Comparison of ENCODE assay signal across 42 mouse cellular contexts in the genomic region with DNA sequence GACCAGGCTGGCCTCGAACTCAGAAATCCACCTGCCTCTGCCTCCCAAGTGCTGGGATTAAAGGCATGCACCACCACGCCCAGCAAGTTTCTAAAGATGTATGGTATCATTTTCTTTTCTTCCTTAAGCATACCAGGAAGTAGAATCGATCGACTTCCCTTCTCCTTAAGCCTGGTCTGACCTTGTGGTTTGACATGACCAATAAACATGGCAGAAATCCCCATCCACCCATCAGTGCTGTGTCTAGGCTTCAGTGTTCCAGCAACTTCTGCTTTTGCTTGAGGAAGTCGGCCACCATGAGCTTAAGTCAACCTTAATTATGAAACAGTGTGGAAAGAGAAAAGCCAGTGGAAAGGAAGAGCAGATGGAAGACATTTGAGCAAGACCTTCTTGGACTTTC. TPM values are rescaled to one million over a fixed set of nuclear protein-coding genes. Genes with fewer than 3 reads are reported as not detected.
DNase-seq lines count a peak whose midpoint lies in the region; ATAC-seq and TF ChIP-seq lines count a peak whose summit lies in the region.
"Had no signal": no experiment of that assay in that cellular context is flagged by ENCODE, and none has a peak within 500 bp of the region (broad histone marks: within the 10 kb centered on the region; RNA-seq: fewer than 3 reads in every experiment).

No protein-coding gene starts in this region.

- ATAC-seq in hematopoietic stem cell, adult 5-6 weeks (replicated peaks in 1 of 2; ENCODE audit: insufficient read depth in 1 of 2, low FRiP score in 2 of 2, low TSS enrichment in 1 of 2, low read depth in 1 of 2, poor library complexity in 2 of 2, severe bottlenecking in 2 of 2), result peak; percentile 80 to 92
- peak; percentile 93 for ATAC-seq in neutrophil, adult 5-6 weeks (ENCODE audit: extremely low read depth, insufficient number of reproducible peaks, low FRiP score, poor library complexity, severe bottlenecking)
- ATAC-seq: CD4-positive, CD25-positive, alpha-beta regulatory T cell, adult 4 months; forebrain, embryonic 13.5 days; inflammation-experienced regulatory T-cells, adult 6 months; Patski had no signal

- no peaks in the 10 kb centered on the region for H3K79me2 ChIP-seq in heart, adult 2 months (replicated peaks; ENCODE audit: control insufficient read depth, insufficient read depth, low read length)

- H3K4me1 ChIP-seq in heart, adult 2 months (ENCODE audit: control insufficient read depth, insufficient read depth, low read length), result no peaks in the 10 kb centered on the region
- H3K4me1 ChIP-seq: embryonic facial prominence, embryonic 10.5 days; embryonic facial prominence, embryonic 15.5 days; heart, embryonic 12.5 days; hindbrain, embryonic 10.5 days; hindbrain, embryonic 15.5 days; limb, embryonic 13.5 days; megakaryocyte, embryonic 14.5 days; midbrain, embryonic 12.5 days had no signal

- WGBS in heart, adult 2 months, result 80% methylated on average over 5 of the region's 5 CpGs

- no peak for TF ChIP-seq POLR2A in heart, adult 2 months (IDR thresholded peaks at IDR 0.05; ENCODE audit: insufficient read depth, low read depth, low read length)

- no peak overlapping the region for H3K4me3 ChIP-seq in heart, adult 2 months
- H3K4me3 ChIP-seq: embryonic facial prominence, embryonic 10.5 days; embryonic facial prominence, embryonic 15.5 days; forebrain, embryonic 13.5 days; heart, embryonic 12.5 days; hindbrain, embryonic 10.5 days; hindbrain, embryonic 15.5 days; layer of hippocampus, adult 2 months; limb, embryonic 13.5 days; megakaryocyte, embryonic 14.5 days; midbrain, embryonic 12.5 days had no signal

- H3K27ac ChIP-seq in heart, adult 2 months, result no peak overlapping the region
- H3K27ac ChIP-seq: embryonic facial prominence, embryonic 10.5 days; embryonic facial prominence, embryonic 15.5 days; forebrain, embryonic 13.5 days; hindbrain, embryonic 10.5 days; hindbrain, embryonic 15.5 days; layer of hippocampus, adult 2 months; limb, embryonic 13.5 days; midbrain, embryonic 12.5 days had no signal

- no peaks in the 10 kb centered on the region for H3K36me3 ChIP-seq in heart, adult 2 months (ENCODE audit: control insufficient read depth, insufficient read depth, low read length)
- H3K36me3 ChIP-seq: embryonic facial prominence, embryonic 10.5 days; embryonic facial prominence, embryonic 15.5 days; heart, embryonic 12.5 days; hindbrain, embryonic 10.5 days; hindbrain, embryonic 15.5 days; limb, embryonic 13.5 days; midbrain, embryonic 12.5 days had no signal

- no peak overlapping the region for H3K9ac ChIP-seq in heart, adult 2 months (ENCODE audit: low read depth, low read length)
- H3K9ac ChIP-seq: embryonic facial prominence, embryonic 15.5 days; forebrain, embryonic 13.5 days; heart, embryonic 12.5 days; hindbrain, embryonic 15.5 days; limb, embryonic 13.5 days; midbrain, embryonic 12.5 days had no signal

- TF ChIP-seq EP300 in heart, adult 2 months (IDR thresholded peaks at IDR 0.05; ENCODE audit: insufficient read depth, low read depth, low read length), result no peak

- DNase-seq in heart, adult 11 months, result peak; percentile 67
- no peak for DNase-seq in heart, adult 2 months
- DNase-seq in MEL-GATA-1-ER (ENCODE audit: extremely low read depth, low read depth), result peak; percentile 76
- DNase-seq in adrenal gland, postnatal 36 days, result no peak
- DNase-seq in heart, postnatal 14 days, result no peak
- DNase-seq in right cerebral cortex, adult 18-20 months, result no peak
- DNase-seq: adrenal gland, postnatal 10 days; cerebellum, adult 18-20 months; cerebellum, postnatal 14 days; gastrocnemius, postnatal 14 days; heart, adult 18-20 months; kidney, adult 11 months; kidney, postnatal 25 days; lung, postnatal 10 days; right cerebral cortex, postnatal 4 days; thymus, postnatal 4 days had no signal

- no peak for TF ChIP-seq CTCF in heart, adult 2 months (IDR thresholded peaks at IDR 0.05)

- intact Hi-C loops in heart, adult 2 months (cut with DNase I), result no loop called here
- intact Hi-C loops in heart, postnatal 14 days (cut with DNase I), result no loop called here

- H3K27me3 ChIP-seq in heart, adult 2 months (ENCODE audit: control insufficient read depth, insufficient read depth, low read length), result no peaks in the 10 kb centered on the region
- H3K27me3 ChIP-seq: embryonic facial prominence, embryonic 15.5 days; forebrain, embryonic 13.5 days; heart, embryonic 12.5 days; hindbrain, embryonic 15.5 days; limb, embryonic 13.5 days; midbrain, embryonic 12.5 days had no signal

RNA-seq across cellular contexts. Expression of a gene that starts 10.1 kb away (rescaled TPM):
- total RNA-seq in heart, adult 2 months (2021), result under 1 TPM; 0.05 to 0.18 TPM
- polyA plus RNA-seq in heart, adult 2 months (2012; rRNA removed), result 0.04 and 0.18 TPM in 2 replicates
- total RNA-seq in hematopoietic stem cell, adult 5-6 weeks (2017), result 0.20 TPM in 1 of 2 replicates, not detected in the other
- total RNA-seq in neutrophil, adult 5-6 weeks (2017), result not detected in 2 replicates
- under 1 TPM; 0.33 to 0.60 TPM for total RNA-seq in adrenal gland, postnatal 36 days (2021)
- under 1 TPM; 0.19 to 0.37 TPM for total RNA-seq in heart, postnatal 14 days (2021)
- polyA plus RNA-seq: CD4-positive, CD25-positive, alpha-beta regulatory T cell, adult 4 months; inflammation-experienced regulatory T-cells, adult 6 months; Patski had no signal

RNA-seq across cellular contexts. Expression of a gene that starts 19.4 kb away (rescaled TPM):
- 10 to 100 TPM; 23.0 to 27.6 TPM for total RNA-seq in heart, adult 2 months (2021)
- 9.0 and 19.7 TPM in 2 replicates for polyA plus RNA-seq in heart, adult 2 months (2012; rRNA removed)
- 10.3 and 11.0 TPM in 2 replicates for total RNA-seq in hematopoietic stem cell, adult 5-6 weeks (2017)
- total RNA-seq in neutrophil, adult 5-6 weeks (2017), result 5.4 and 6.3 TPM in 2 replicates
- 10 to 100 TPM; 11.4 to 13.7 TPM for total RNA-seq in adrenal gland, postnatal 36 days (2021)
- 10 to 100 TPM; 22.5 to 22.7 TPM for total RNA-seq in heart, postnatal 14 days (2021)

RNA-seq across cellular contexts. Expression of a gene that starts 43.5 kb away (rescaled TPM):
- not detected for total RNA-seq in heart, adult 2 months (2021)
- not detected in 2 replicates for polyA plus RNA-seq in heart, adult 2 months (2012; rRNA removed)
- total RNA-seq in hematopoietic stem cell, adult 5-6 weeks (2017), result not detected in 2 replicates
- not detected in 2 replicates for total RNA-seq in neutrophil, adult 5-6 weeks (2017)
- not detected for total RNA-seq in adrenal gland, postnatal 36 days (2021)
- not detected for total RNA-seq in heart, postnatal 14 days (2021)
- total RNA-seq: adrenal gland, postnatal 10 days; gastrocnemius, postnatal 14 days; heart, adult 18-20 months; layer of hippocampus, adult 2 months; layer of hippocampus, postnatal 14 days; left cerebral cortex, adult 8-10 months; left cerebral cortex, postnatal 36 days; midbrain, postnatal 0 days had no signal
- polyA plus RNA-seq: CD4-positive, CD25-positive, alpha-beta regulatory T cell, adult 4 months; embryonic facial prominence, embryonic 10.5 days; embryonic facial prominence, embryonic 15.5 days; forebrain, embryonic 13.5 days; heart, embryonic 12.5 days; heart, postnatal 0 days; hindbrain, embryonic 10.5 days; hindbrain, embryonic 15.5 days; inflammation-experienced regulatory T-cells, adult 6 months; kidney, embryonic 14.5 days; limb, embryonic 13.5 days; liver, embryonic 11.5 days; liver, embryonic 16.5 days; midbrain, embryonic 12.5 days; midbrain, postnatal 0 days; neural tube, embryonic 14.5 days; Patski; spleen, adult 2 months; thymus, postnatal 0 days had no signal

Comparison
In these comparisons a context has a peak if more than half of its experiments do, and no peak if none do; other contexts are left out.
1. DNase-seq: peak in heart, adult 11 months (single experiment) and MEL-GATA-1-ER (single experiment); none in heart, adult 2 months (0 of 2), adrenal gland, postnatal 36 days (0 of 2), heart, postnatal 14 days (0 of 2) and right cerebral cortex, adult 18-20 months (single experiment).